Mouse (Mus musculus): ENCODE data around the gene Adgrl4.

- TF ChIP-seq POLR2A (IDR thresholded peaks at IDR 0.05; ENCODE audit: insufficient read depth, low read depth, low read length) (no peak), CTCF (IDR thresholded peaks at IDR 0.05; ENCODE audit: insufficient read depth, low read depth, low read length) (no peak)
Observed at GRCm38 (mm10) chr3:151566629-151567028, 128.9 kb downstream of the Adgrl4 start.

Measured in olfactory bulb, adult 2 months (tissue).